Mouse (Mus musculus) urinary bladder, postnatal 10 days (tissue): ENCODE data around the gene Cavin1.

Experiments used
- DNase-seq: peaks from one replicate; pipeline ENCODE4 v3.0.0; 2022; ENCODE audit warnings: low spot score

The Cavin1 gene

DNA sequence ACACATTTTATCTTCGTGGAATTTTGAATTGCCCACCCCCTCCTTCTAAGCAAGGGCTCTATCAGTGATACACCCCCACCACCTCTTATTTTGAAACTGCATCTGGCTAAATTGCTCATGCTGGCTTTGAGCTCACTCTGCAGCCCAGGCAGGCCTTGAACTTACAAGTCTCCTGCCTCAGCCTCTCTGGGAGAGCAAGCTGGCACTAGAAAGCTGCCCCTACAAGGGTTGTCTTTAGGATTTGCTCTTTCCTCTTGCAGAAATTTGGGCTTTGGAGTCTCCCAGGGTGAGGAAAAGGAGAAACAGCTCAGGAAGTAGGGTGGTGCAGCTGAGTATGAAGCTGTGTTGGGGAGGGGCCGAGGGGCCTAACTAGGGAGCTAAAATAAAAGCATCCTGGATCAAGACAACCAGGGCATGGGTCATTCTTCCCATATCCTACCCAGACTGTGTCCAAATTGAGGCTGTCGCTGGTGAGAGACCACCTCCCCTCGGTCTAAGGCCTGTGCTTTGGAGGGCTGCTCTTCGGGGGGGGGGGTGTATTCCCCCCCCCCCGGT lies 12.7 kb downstream of the Cavin1 start:
- DNase-seq, result no peak

DNA sequence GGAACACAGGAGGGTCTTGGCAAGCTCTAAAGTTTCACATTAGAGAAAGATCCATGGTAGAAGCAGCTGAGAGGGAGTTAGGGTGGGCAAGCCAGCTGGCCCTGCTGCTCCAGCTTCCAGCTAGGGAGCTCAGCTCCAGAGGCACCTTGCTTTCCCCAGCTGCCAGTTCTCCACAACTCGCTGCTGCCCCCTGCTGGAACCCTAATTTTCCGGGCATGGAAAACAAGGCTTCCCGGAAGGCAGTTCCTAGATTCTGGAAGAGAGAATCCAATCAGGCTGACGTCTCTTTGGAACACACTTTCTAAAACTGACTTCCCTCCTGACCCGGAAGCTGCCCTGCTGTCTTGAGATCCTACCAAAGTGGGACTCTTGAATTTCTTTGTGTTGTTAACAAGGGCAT lies 13.4 kb downstream of the Cavin1 start:
- DNase-seq, result peak; percentile 70

DNA sequence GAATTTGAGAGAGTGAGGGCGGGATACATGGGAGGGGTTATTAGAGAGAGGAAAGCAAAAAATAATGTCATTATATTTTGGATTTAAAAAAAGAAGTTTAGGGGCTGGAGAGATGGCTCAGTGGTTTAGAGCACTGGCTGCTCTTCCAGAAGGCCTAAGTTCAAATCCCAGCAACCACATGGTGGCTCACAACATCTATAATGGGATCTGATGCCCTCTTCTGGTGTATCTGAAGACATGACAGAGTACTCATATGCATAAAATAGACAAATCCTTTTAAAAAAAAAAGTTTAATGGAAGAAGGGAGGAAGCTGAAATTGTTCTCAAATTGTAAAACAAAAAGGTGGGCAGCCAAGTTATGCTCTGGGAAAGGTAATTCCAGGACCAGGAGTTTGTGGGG lies 21.1 kb downstream of the Cavin1 start:
- no peak for DNase-seq

DNA sequence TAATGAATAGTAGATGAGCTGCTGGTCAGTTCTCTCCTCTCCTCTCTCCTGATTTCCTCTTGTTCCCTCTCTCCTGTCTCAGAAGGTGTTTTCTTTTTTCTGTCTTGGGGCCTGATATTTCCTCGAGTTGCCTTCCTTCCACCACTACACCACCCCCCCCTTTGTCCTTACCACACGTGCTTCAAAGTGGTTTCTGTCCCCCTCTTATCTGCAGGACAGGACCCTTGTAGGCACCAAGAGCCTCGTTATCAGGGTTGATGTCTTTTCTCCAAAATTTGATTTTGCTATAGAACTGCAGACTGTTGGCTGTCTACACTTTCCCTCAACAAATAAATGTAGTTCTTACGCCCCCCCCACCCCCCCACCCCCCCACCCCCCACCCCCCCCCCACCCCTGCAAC lies 22.4 kb downstream of the Cavin1 start:
- DNase-seq, result no peak

DNA sequence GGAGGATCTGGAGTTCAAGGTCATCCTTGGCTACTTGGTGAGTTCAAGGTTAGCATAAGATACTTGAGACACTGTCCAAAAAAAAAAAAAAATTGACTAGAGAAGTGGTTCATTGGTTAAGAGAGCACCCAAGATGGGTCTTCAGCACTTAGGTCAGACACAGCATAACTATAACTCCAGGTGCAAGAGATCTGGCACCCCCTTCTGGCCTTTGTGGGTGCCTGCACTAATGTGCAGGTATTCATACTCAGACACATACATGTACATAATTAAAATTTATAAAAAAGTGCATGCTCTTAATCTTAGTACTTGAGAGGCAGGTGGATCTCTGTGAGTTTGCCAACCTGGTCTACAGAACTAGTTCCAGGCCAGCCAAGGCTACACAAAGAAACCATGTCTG lies 23.1 kb downstream of the Cavin1 start:
- DNase-seq, result no peak

DNA sequence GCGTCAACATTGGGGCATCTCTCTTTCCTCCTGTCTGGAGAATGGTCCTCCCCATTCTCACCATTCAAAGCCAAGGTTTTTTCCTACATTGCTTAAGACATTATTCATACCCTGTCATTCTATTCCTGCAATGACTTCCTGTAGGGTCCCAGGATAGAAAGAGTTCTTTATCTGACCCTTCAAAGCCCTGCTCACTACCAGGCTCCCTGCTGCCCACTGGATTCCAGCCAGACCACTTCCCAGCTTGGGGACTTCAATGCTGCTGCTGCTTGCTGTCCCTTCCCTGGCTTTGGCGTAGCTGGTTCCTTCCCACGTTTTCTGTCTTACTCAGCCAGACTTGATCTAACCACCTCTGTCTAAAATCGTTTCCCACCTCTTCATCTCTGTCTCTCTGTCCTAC lies 23.8 kb downstream of the Cavin1 start:
- no peak for DNase-seq

DNA sequence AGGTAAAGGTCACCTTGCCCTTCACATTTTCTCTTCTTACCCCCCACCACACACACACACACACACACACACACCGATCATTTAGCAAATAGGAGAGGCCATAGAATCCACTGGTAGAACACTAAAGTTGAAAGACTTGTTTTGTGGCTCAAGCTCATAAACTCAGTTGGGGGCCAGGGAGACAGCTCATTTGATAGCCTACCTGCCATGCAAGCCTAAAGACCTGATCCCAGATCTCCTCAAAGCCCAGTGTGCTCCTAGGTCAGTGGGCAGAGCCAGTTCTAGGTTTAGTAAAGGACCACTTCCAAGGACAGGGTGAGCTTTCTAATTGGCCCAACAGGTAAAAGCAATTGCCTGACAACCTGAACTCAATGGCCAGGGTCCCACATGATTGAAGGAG lies 28.3 kb downstream of the Cavin1 start:
- DNase-seq, result no peak

DNA sequence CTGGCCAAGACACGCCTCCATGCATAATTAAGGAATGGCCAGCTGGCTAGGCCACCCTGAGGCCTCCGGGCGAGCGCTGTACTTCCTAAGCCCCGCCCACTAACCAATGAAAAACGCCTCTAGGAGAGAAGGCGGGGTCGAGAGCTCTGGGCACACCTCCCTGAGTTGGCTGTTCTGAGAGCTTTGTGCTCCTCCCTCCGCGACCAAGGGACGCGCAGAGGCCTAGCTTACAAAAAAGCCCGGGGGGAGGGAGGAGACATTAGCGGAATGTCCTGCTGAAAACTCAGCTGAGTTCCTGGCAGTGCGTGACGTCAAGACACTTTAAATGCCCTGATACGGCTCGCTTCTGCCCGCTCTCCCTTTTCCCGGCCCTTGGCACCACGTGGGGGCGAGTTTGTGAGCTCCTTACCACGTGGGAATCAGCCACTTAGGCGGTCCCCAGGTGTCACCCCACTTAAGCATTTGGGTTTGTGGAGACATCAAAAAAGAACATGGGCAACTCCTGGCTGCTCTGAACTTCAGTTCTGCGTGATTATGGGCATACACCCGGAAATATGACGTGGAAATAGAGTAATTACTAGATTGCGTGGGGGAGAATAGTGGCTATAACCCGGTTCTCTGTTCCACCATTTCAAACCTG lies 31.1 kb downstream of the Cavin1 start, which contains the start of gene Stat3:
Gene Stat3 (minus strand): TSS at position 29 of the 640 bp plus-strand sequence.
- peak; percentile 100 for DNase-seq

DNA sequence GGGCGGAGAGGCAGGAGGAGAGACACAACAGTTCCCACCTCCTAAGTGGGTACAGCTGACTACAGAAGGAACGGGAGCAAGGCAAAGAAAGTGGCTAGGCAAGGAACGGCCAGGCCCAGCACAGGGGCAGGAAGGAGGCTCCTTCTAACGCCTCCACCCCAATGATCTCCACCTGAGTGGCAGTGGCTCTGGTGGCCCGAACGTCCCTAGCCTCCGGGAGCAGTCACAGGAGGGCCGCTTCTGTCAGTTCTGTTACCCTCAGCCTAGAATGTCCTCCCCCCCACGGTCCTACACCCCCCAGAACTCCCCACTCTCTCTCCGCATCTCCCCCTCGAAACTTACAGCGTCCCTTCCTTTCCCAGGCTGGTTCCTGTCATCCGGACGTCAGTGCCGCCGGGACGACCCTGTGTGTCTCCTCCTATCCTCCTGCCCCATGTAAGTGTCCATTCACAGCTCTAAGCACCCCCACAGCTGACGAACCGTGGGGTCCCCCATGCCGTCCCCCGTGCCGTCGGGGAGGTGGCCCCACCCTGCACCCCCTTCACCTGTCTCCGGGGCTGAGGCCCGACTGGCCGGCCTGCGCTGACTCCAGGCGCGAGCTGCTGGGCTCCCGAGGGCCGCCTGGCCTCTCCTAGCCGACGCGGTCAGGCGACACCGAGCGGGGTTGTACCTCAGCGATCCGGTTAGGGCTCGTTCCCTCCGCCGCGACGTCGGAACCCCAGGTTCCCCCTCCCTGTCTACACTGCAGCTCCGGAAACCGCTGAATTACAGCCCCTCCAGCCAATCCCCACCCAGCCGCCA lies 31.8 kb downstream of the Cavin1 start:
- DNase-seq, result no peak

DNA sequence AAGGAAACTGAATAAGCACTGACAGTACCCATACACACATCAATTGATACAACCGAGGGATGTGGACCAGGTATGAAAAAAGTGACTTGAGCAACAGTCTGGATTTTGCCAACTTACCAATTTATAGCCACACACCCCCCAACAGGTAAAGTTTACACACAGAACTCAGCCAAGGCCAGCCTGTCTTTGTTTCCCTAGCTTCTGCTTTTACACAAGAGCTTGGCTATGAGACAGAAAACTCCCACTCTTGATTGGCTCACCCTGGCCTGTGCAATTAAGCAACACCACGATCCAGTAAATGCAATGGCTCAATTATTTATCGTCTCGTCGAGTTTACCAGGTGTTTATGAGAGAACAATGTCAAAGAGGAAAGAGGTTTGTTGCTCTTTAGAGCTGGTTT lies 32.6 kb downstream of the Cavin1 start:
- no peak for DNase-seq

DNA sequence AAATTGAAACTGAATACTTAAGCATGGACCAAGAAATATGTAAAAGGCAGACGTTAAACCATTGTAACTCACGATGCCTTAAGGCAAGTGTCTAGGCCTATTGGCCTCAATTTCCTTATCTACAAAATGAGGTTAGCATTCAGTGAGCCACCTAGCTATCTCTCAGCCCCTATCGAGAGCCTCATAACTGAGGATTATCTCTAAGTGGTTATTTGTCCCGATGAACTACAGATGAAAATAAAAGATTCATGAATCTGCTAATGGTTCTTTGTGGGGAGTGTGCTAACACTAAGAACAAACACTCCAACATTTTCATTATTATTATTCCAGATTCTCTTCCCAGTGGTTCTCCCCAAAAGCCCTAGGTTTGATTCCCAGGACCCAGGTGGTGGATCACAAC lies 33.4 kb downstream of the Cavin1 start:
- DNase-seq, result no peak

DNA sequence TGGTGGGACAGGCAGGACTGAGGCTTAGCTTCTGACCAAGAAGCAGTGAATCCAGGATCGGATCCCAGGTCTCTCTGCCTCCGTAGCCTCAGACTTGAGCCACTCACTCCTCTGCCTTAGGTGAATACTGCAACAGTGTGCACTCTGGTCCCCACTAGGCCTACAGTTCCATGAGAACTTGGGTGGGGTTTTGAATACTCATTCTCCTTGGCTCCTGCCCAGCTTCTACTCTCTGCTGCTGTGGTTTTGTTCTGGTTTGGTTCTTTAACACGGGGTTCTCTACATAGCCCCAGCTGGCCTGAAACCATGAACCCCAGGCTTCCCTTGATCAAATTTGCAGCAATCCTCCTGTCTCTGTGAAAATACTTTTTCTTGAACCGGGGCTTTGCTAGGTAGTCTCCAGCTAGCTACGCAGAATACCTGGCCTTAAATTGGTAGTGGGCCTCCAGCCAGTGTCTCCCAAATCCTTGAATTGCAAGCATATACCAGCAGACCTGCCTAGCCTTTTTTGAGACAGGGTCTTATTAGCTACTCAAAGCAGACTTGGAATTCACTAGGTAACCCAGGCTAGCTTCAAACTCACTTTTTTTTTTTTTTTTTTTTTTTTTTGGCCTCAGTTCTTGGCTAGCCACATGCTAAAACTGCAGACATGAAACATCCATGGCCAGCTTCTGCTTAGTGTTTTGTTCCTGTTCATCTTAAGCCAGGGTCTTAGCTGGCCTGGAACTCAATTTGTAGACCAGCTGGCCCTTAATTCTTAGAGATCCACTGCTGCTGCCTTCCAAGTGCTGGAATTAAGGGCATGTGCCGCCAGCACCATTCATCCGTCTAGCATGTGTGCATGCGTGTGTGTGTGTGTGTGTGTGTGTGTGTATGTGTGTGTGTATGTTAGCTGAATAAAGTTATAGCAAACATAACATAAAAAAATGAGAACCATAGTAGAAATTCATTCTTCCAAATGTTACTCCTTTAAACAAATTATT lies 35.0 kb downstream of the Cavin1 start:
- no peak for DNase-seq

DNA sequence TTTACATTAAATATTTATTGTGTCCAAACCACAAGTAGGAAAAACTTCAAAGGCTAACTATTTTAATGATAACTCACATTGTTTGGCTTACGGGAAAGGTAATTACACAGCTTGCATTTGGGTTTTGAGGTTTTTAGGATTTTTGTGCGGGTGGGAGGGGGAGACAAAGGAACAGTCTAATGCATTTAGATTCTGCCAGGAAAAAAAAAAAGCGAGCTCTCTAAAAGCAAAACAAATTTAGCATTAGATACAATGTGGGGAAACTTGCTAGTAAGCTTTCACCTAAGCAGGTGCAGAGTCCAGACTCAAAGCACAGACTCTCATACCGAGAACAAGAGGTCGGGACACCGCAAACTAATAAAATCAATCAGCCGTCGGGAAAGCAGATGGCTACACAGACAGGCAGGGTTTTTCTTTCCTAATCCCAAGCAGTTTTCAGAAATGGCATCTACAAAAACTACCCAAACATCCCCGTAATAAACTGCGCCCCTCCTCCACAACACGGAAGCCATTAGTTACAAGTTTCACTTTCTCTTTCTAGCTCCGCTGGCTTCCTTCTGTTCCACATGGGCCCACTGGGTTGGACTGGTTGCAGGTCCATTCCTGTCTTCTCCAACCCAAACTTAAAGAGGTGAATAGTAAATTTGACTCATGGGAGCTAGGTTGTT lies 39.3 kb downstream of the Cavin1 start:
- no peak for DNase-seq

DNA sequence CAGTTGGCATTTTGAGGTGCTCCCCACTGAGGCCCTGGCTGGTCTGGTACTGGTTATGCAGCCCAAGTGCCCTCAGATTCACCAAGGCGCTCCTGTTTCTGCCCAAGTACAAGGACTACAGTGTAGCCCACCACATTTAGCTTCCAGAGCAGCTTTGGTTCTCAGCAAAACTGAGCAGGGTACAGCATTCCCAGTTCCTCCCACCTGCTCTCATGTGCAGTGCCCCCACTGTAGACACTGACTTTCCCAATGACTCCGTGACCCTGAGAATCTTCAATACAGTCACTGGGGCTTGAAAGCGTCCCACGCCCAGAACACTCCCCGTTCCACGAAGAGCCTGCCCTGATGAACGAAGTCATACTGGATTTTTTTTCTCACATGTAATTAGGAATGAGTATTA lies 40.1 kb downstream of the Cavin1 start:
- DNase-seq, result no peak

DNA sequence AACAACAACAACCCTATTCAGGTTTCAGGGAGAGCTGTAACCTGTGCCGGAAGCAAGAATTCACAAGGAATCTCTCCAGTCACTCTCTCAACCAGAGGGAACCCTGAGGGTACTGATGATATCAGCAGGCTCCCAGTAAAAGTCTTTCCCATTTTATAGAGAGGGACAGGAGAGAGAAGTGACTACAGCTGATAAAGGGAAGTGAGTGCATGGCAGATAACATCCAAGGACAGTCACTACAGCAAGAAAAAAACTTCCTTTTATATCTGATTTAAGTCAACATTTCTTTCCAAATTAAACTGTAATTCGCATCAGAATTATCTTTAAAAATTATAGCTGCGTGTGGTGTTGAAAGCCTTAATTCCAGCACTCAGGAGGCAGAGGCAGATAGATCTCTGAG lies 43.3 kb downstream of the Cavin1 start:
- no peak for DNase-seq

DNA sequence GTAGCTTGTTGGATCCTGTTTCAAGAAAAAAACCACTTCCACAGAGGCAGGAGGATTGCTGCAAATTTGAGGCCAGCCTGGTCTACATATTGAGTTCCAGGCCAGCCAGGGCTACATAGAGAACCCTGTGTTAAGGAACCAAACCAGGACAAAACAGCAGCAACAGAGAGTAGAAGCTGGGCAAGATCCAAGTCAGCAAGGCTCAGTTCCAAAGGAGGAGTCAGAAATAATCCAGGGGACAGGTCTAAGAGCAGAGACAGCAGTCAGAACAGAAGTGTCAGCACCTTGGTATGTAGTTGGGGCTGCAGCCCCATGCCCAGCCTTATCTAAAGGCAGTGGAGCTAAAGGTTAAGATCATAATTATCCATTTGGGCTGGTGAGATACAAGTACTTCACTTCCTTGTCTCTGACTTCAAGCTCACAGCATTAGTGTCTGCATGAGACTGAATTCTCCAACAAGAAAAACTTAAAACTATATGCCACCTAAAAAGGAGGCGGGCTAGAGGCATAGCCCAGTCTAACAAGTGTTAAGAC lies 46.2 kb downstream of the Cavin1 start:
- no peak for DNase-seq

DNA sequence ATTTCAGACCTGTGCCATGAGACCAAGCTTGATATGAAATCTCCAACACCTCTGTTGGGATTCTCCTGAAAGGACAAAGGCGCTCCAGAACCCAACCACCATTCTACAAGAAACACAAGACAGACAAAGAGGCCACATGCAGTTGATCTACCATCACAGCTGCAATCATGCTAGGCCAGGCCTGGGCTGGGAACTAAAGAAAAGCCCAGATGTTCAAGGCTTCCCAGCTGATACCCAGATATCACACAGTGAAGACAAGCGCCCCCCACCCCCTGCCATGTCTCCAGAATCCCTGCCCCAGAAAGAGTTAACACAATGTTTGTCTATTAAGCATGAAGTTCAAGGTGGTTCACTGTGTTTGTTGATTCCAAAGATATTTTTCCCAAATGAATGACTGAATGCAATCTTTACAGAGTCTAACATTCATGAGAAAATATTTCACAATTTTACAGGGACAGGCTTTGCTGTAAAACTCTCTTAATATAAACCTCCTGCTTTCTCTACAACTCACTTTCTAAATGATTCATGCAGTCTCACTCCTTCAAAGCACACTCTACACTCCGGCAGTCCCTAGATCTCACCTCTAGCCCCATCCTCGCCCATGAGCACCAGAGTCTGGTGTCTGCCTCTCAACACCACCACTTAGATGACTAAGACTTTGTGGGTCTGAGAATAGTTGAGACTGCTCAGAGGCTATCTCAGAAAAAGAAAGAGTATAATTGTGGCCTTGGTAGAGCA lies 49.6 kb downstream of the Cavin1 start:
- DNase-seq, result no peak

DNA sequence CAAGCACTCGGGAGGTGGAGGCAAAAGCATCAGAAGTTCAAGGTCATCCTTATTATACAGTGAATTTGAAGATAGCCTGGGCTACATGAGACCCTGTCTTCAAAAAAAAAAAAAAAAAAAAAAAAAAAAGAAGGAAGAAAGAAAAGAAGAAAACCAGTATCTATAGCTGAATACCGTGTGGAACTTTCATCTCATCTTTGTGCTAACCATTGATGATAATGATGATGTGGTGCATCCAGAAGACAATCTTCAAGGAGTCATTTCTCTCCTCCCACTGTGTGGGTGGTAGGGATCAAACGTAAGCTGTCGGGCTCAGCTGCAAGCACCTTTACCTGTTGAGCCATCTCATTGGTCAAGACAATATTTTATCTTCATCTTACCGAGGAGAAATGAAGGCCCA lies 52.7 kb downstream of the Cavin1 start:
- no peak for DNase-seq

DNA sequence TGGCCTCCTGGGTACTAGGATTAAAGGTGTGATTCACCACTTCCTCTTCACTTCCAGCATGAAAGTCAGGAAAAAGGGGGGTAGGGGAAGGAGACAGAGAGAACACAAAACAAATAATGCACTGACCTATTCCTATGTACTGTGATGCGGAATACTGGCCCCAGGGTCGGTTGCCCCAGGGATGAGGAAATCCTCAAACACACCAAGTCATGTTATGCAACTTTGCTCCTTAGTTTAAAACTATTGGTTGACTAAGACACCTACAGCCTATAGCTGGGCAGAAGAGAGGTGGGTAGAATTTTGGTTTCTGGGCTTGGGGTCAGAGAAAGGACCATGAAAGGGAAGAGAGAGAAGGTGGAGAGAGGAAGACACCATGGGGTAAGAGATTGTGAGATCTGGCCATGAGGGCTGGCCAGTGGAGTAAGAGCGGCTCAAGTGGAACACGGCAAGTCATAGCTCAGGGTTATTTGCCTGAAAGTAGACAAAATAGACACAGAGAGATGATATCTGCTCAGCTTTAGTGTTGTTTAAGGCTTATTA lies 54.2 kb downstream of the Cavin1 start:
- no peak for DNase-seq

DNA sequence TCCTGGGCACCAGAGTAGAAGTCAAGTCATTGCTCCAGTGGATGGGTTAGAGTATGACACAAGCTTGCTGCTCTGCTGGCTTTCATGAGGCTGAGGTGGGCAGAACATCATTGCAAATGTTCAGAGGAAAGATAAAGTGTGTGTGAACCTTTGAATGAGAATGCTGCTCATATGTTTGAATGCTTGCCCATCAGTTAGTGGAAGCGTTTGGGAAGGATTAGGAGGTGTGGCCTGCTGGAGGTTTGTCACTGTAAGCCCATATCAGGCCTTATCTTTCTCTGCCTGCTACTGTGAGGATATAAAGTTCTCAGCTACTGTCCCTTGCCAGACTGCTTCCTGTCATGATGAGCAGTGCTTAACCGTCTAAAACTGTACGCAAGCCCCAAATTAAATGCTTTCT lies 55.6 kb downstream of the Cavin1 start:
- DNase-seq, result no peak
